Mouse (Mus musculus): ENCODE measurements around the gene Sypl. TPM values are rescaled to one million over a fixed set of nuclear protein-coding genes. Genes with fewer than 3 reads are reported as not detected.

The Sypl gene
- 10 to 100 TPM; 87.4 to 88.3 TPM for total RNA-seq (2021)
- long read RNA-seq, experiment 1, transcript Sypl-201 (5 exons, 2,019 nt) = major isoform, 137 of 144 reads
- long read RNA-seq, experiment 1, partial matches to known transcripts = 2 of 144 reads
- long read RNA-seq, experiment 1, other reads (novel, unspliced or antisense) = 5 of 144 reads
- long read RNA-seq, experiment 2, transcript Sypl-201 (5 exons, 2,019 nt) = major isoform, 129 of 136 reads
- long read RNA-seq, experiment 2, partial matches to known transcripts = 4 of 136 reads
- long read RNA-seq, experiment 2, other reads (novel, unspliced or antisense) = 3 of 136 reads

GRCm38 (mm10) chr12:32953596-32954215 lies at the start of gene Sypl:
Gene Sypl (plus strand): TSS chr12:32953891.
- peak; percentile 96 to 98 for DNase-seq
- intact Hi-C loops (cut with DNase I) = loop anchor here (5.0 kb wide), 1 partner anchor 54 kb away; no protein-coding TSS in a partner anchor

DNA sequence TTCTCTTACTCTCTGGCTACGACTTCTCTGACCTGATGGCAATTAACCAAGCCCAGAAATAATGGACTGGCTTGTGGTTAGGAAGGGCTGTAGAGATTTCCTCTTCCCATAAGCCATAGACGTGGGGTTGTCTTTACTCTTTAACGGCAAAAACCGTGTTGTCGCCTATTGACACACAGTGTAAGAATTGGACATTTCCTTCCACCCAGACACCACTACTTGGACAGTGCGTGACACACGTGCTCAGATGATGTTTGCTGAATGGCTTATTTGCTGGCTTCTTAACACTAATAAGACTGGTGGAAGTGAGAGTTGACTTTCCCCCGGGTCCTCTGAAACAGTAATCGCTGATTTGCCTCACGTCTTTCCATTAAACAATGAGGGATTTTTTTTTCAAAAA lies 44.0 kb upstream of the Sypl start:
- no peak for DNase-seq
- intact Hi-C loops (cut with DNase I) = loop anchor here (5.0 to 10.0 kb wide), 5 partner anchors 118 to 515 kb away; partner anchors contain the start of gene Twistnb

DNA sequence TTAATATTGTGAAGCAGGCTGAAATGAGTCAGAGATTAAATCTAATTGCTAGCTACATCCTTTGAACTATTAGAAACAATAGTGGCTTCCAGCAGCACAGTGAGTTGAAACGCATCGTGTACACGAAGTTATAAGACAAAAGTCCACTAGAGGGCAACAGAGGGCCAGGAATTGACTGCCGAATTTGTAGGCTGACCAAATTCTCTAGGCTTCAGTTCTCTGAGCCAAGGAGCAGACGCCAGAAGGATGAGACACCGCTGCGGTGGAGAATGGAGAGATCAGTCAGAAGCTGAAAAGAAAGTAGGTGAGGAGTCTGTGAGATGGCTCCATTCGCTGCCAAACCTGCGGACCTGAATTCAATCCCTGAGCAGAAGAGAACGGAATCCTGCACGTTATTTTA lies 43.6 kb upstream of the Sypl start:
- DNase-seq = peak; percentile 43 to 66
- intact Hi-C loops (cut with DNase I) = loop anchor here (5.0 to 10.0 kb wide), 5 partner anchors 117 to 515 kb away; partner anchors contain the start of gene Twistnb

DNA sequence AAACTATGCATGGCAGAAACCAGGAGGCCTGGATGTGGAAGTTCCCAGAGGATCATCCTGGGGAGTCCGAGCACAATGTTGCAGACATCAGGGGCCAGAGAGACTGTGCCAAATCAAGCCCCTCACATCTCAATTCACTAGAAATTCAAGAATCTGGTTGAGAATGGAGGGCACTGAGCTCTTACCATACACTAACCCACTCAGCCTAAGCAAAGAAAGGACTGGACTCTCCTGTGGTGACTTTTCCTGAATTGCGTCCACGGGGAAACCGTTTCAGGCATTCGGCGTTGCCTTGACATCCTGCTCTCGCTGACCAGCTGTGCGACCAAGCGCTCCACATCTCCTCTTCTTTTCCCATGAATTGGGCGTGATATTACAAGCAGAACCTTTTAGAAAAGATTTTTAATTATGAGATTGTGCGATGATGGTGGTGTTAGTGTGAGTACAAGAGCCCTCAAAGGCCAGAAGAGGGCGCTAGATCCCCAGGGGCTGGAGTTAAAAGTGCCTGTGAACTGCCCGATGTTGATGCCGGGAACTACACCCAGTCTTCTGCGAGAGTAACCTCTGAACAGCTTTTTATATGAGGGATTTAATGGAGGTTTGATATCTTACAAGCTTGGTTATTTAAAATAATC lies 43.0 kb upstream of the Sypl start:
- intact Hi-C loops (cut with DNase I) = loop anchor here (5.0 to 10.0 kb wide), 5 partner anchors 117 to 514 kb away; partner anchors contain the start of gene Twistnb
- DNase-seq = peak; percentile 27 to 58

- intact Hi-C loops (cut with DNase I) = loop anchor here (5.0 to 10.0 kb wide), 5 partner anchors 116 to 513 kb away; partner anchors contain the start of gene Twistnb
- DNase-seq = no peak
Measured at GRCm38 (mm10) chr12:32911569-32911968, 42.1 kb upstream of the Sypl start.

GRCm38 (mm10) chr12:32912772-32913171 lies 40.9 kb upstream of the Sypl start:
- intact Hi-C loops (cut with DNase I) = loop anchor here (5.0 to 10.0 kb wide), 5 partner anchors 115 to 512 kb away; partner anchors contain the start of gene Twistnb
- no peak for DNase-seq

- intact Hi-C loops (cut with DNase I) = loop anchor here (10.0 kb wide), 2 partner anchors 416 to 506 kb away; partner anchors contain the start of gene Twistnb
- DNase-seq = no peak
Measured at GRCm38 (mm10) chr12:32918683-32919082, 35.0 kb upstream of the Sypl start.

DNA sequence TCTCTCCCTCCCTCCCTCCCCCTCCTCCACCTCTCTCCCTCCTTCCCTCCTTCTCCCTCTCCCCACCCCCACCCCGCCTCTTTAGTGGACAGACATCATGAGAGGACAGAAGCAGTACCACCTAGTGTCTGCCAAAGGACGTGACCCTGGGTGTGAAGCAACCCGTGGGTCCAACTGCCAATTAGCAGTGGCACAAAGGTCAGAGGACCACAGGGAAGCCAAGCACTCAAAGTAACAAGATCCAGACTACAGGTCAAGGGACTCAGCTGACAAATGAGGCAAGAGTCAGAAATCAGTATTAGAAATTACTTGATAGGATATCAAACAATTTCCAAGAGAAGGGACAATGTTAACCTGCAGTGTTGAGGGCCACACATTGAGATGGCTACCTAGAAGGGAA lies 34.6 kb upstream of the Sypl start:
- DNase-seq = no peak
- intact Hi-C loops (cut with DNase I) = loop anchor here (10.0 kb wide), 2 partner anchors 416 to 506 kb away; partner anchors contain the start of gene Twistnb

DNA sequence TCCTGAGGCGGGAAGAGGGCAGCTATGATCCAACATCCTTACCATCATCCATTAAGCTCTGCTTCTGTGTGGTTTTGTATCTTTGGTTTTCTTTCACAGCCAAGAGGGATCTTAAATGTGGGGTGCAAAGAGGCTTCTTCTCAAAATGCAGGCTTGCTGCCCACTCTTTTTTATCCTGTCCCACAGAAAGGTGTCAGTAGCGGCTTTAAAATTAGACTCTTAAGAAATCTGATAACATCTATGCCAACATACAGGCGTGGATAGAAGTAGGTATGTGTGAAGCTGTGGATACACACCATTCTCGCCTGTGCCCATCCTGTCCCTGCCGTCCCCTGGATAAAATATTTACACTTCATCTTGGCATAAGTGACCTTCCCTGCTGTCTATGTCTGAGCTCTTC lies 34.2 kb upstream of the Sypl start:
- intact Hi-C loops (cut with DNase I) = loop anchor here (10.0 kb wide), 2 partner anchors 415 to 505 kb away; partner anchors contain the start of gene Twistnb
- DNase-seq = no peak

GRCm38 (mm10) chr12:32920185-32920788 lies 33.4 kb upstream of the Sypl start:
- DNase-seq = peak; percentile 77 to 87
- intact Hi-C loops (cut with DNase I) = loop anchor here (1.0 kb wide), 1 partner anchor 90 kb away; no protein-coding TSS in a partner anchor

GRCm38 (mm10) chr12:32921071-32921470 lies 32.6 kb upstream of the Sypl start:
- intact Hi-C loops (cut with DNase I) = no loop called here
- no peak for DNase-seq

DNA sequence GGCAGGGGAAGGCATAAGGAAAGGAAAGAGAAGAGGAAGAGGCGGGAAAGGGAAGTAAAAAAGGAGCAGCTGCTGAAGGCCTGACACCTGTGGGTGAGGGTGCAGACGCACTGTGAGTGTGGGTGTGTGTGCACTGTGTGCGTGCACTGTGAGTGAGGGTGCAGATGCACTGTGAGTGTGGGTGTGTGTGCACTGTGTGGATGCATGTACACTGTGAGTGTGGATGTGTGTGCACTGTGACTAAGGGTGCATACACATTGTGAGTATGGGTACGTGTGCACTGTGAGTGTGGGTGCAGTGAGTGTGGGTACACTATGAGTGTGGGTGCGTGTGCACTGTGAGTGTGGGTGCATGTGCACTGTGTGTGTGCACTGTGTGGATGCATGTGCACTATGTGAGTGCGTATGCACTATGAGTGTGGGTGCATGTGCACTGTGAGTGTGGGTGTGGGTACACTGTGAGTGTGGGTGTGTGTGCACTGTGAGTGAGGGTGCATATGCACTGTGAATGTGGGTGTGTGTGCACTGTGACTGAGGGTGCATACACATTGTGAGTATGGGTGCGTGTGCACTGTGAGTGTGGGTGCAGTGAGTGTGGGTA lies 32.1 kb upstream of the Sypl start:
- no peak for DNase-seq
- intact Hi-C loops (cut with DNase I) = no loop called here

- intact Hi-C loops (cut with DNase I) = no loop called here
- no peak for DNase-seq
Measured at GRCm38 (mm10) chr12:32924245-32924644, 29.4 kb upstream of the Sypl start.

DNA sequence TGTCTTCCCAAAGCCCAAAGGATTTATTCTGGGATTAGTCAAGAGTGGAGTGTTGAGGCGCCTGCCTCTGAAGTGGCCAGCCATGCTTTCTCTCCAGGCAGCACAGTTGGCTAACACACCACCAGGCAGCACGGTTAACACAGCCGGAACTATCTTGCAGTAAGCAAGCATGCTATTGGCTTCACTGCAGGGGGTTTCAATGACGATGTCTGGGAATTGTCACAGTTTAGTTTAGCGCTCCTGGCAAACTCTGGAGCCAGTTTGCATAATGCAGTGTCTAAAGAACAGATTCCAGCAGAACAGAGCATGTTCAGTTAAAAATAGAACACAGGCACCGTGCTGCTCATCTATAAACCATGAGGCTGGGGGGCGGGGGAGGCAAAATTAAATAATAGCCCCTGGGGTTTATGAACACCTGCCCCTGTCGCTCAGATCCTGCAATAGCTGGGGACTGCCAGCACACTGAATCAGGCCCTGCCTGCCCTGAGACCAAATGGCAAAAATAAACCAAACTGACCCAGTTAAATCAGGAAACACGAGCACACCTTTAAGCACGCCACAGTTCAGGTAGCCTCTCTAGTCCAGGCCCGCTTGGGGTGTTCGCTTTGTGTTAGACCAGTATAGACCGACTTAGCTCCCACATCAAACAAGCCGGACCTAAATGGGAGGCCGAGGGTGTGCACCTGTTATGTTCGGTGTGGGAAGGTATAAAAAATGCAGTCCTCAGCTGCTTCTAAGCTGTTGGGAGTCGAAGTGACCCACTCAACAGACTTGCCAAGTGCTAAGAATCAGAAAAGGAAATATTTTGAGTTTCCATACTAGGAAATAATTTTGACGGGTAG lies 27.1 kb upstream of the Sypl start:
- DNase-seq = no peak
- intact Hi-C loops (cut with DNase I) = no loop called here

DNA sequence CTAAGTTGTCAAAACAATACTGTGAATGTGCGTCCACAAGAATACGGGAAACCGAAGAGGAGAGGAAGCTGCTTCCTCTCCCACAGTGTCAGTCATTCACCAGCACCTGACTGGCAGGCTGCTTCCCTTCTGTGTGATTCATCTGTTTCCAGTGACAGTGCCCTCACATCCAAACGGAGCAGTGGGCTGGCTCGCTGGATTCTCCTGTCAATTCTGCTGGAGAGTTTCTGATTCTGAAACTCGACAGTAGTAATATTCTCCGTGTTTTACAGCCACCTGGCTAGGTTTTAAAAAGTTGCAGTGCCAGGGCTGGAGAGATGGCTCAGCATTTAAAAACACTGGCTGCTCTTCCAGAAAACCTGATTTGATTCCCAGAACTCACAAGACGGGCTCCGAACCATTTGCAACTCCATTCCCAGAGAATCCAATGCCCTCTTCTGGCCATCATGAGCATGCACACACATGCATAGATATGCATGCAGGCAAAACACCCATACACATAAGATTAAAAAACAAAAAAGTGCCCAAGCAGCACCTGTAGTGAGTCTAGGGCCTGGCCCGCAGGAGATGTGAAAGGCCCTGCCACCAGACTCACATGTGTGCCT lies 26.4 kb upstream of the Sypl start:
- no peak for DNase-seq
- intact Hi-C loops (cut with DNase I) = no loop called here

GRCm38 (mm10) chr12:32928180-32928579 lies 25.5 kb upstream of the Sypl start:
- intact Hi-C loops (cut with DNase I) = no loop called here
- no peak for DNase-seq

GRCm38 (mm10) chr12:32929831-32930513 lies 23.7 kb upstream of the Sypl start:
- DNase-seq = no peak
- intact Hi-C loops (cut with DNase I) = no loop called here

DNA sequence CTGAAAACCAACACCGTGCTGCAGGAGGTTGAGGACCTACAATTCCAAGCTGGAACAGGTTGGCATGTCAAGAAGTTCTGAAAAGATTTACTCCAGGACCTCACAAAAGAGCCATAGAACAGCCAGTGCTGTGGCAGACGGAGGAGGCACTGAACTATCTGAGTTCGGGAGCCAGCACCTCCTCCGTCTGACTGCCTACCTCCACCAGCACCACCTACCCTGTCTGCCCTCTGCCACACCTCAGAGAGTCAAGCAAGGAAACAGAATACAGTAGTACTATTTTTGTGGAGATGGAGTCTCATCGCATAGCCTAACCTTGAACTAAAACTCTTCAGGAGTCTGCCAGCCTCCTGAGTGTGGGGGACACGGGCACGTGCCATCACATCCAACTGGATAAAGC lies 23.1 kb upstream of the Sypl start:
- intact Hi-C loops (cut with DNase I) = no loop called here
- DNase-seq = no peak

Data from heart, postnatal 14 days (tissue).